Mouse (Mus musculus) testis, adult 2 months (tissue): ENCODE measurements around the gene Fxr2. TPM values are rescaled to one million over a fixed set of nuclear protein-coding genes. Genes with fewer than 3 reads are reported as not detected.

Experiments used
- H3K27ac ChIP-seq: fragments of 200-500 bp; 2 replicates; pipeline ENCODE4 v1.5.1; 2012; ENCODE audit warnings: low read depth, low read length; ENCODE audit not compliant: control insufficient read depth, insufficient read depth
- H3K27me3 ChIP-seq: fragments of 200-500 bp; 2 replicates; pipeline ENCODE4 v1.6.1; 2012; ENCODE audit warnings: mild to moderate bottlenecking, low read length, moderate library complexity; ENCODE audit not compliant: control insufficient read depth, insufficient read depth
- H3K36me3 ChIP-seq: fragments of 200-500 bp; 2 replicates; pipeline ENCODE4 v1.6.1; 2012; ENCODE audit warnings: mild to moderate bottlenecking, low read length; ENCODE audit not compliant: control insufficient read depth, insufficient read depth
- H3K4me1 ChIP-seq: fragments of 200-500 bp; 2 replicates; pipeline ENCODE4 v1.6.1; 2012; ENCODE audit warnings: low read length; ENCODE audit not compliant: control insufficient read depth, insufficient read depth
- H3K4me3 ChIP-seq: fragments of 200-500 bp; 2 replicates; pipeline ENCODE4 v1.5.1; 2012; ENCODE audit warnings: low read depth, mild to moderate bottlenecking, low read length, moderate library complexity, mixed read lengths; ENCODE audit not compliant: control insufficient read depth
- CTCF ChIP-seq: fragments of 200-500 bp; IDR thresholded peaks from 2 replicates; pipeline ENCODE4 v1.5.1; 2012; ENCODE audit warnings: low read depth, mild to moderate bottlenecking, inconsistent platforms, low read length, moderate library complexity; ENCODE audit not compliant: control insufficient read depth, insufficient read depth, insufficient replicate concordance
- POLR2A ChIP-seq: fragments of 200-500 bp; IDR thresholded peaks from 2 replicates; pipeline ENCODE4 v1.6.1; 2012; ENCODE audit warnings: low read depth, mild to moderate bottlenecking, inconsistent platforms, low read length, moderate library complexity; ENCODE audit not compliant: control insufficient read depth
- polyA plus RNA-seq: library from polyadenylated mRNA; depleted of rRNA; stranded (reverse); fragments of >200 nt; gene quantifications from 2 replicates; pipeline ENCODE4 v1.2.3, GENCODE M21; 2012

Fxr2 gene
- polyA plus RNA-seq, 1 experiment = 63.3 TPM

- Histone ChIP-seq H3K4me3 (peak overlapping the region; percentile 98), H3K36me3 (no peaks in the 10 kb centered on the region), H3K27ac (peak overlapping the region; percentile 31; the same call in 1 of the 2 replicates), H3K4me1 (peaks cover 6% of the 10 kb centered on the region), H3K27me3 (no peaks in the 10 kb centered on the region)
- TF ChIP-seq POLR2A (no peak), CTCF (no peak)
These were observed 28.6 kb downstream of the Fxr2 start for GRCm38 (mm10) chr11:69661221-69661881.

- Histone ChIP-seq H3K27ac (peak within 1 kb of the TSS; percentile 99), H3K4me3 (peak within 1 kb of the TSS; percentile 98), H3K27me3 (no peaks in the 10 kb centered on the region), H3K4me1 (peaks cover 6% of the 10 kb centered on the region), H3K36me3 (no peaks in the 10 kb centered on the region)
- TF ChIP-seq CTCF (no peak), POLR2A (peak; percentile 89)
These were observed 29.6 kb downstream of the Fxr2 start, which contains the start of gene Mpdu1 for GRCm38 (mm10) chr11:69662213-69662966. Gene Mpdu1 (minus strand): TSS chr11:69662642.

- Histone ChIP-seq H3K36me3 (no peaks in the 10 kb centered on the region), H3K27ac (peak overlapping the region; percentile 99), H3K4me1 (peaks cover 6% of the 10 kb centered on the region), H3K4me3 (peak overlapping the region; percentile 98), H3K27me3 (no peaks in the 10 kb centered on the region)
- no peak for TF ChIP-seq POLR2A
- TF ChIP-seq CTCF = no peak
These were observed 30.3 kb downstream of the Fxr2 start for GRCm38 (mm10) chr11:69662967-69663671.

GRCm38 (mm10) chr11:69663795-69664194 lies 31.0 kb downstream of the Fxr2 start:
- Histone ChIP-seq H3K27ac (no peak overlapping the region), H3K4me3 (no peak overlapping the region), H3K27me3 (no peaks in the 10 kb centered on the region), H3K36me3 (peaks cover 1% of the 10 kb centered on the region; the same call in 1 of the 2 replicates), H3K4me1 (peaks cover 6% of the 10 kb centered on the region)
- TF ChIP-seq CTCF = no peak
- no peak for TF ChIP-seq POLR2A

GRCm38 (mm10) chr11:69664841-69665240 lies 32.1 kb downstream of the Fxr2 start:
- Histone ChIP-seq H3K36me3 (peaks cover 1% of the 10 kb centered on the region; the same call in 1 of the 2 replicates), H3K4me1 (peaks cover 6% of the 10 kb centered on the region), H3K27me3 (no peaks in the 10 kb centered on the region), H3K4me3 (no peak overlapping the region), H3K27ac (no peak overlapping the region)
- TF ChIP-seq CTCF (no peak), POLR2A (no peak)

- Histone ChIP-seq H3K36me3 (peaks cover 1% of the 10 kb centered on the region; the same call in 1 of the 2 replicates), H3K27me3 (no peaks in the 10 kb centered on the region), H3K4me1 (peaks cover 6% of the 10 kb centered on the region), H3K4me3 (no peak overlapping the region), H3K27ac (no peak overlapping the region)
- no peak for TF ChIP-seq POLR2A
- TF ChIP-seq CTCF = no peak
These were observed 32.7 kb downstream of the Fxr2 start for GRCm38 (mm10) chr11:69665457-69665960.
